Mouse (Mus musculus) MEL (cell line): ENCODE measurements around the gene 4930558K02Rik.

Experiments
- CHD2 ChIP-seq: IDR thresholded peaks from 2 replicates; pipeline ENCODE4 v1.6.1; 2011; ENCODE audit warnings: low read length, improper control_type of control experiment
- CTCF ChIP-seq, 3 experiments: IDR thresholded peaks in 2 of 3; conservative IDR thresholded peaks in 1 of 3; 2 replicates each; pipeline ENCODE4 v1.5.1; 2011 to 2012; ENCODE audit warnings: low read length in 3 of 3, low read depth in 2 of 3, mild to moderate bottlenecking in 2 of 3, improper control_type of control experiment in 1 of 3, inconsistent platforms in 1 of 3, mixed read lengths in 1 of 3, moderate library complexity in 1 of 3; ENCODE audit not compliant: control insufficient read depth in 1 of 3, insufficient read depth in 1 of 3, poor library complexity in 1 of 3, severe bottlenecking in 1 of 3
- E2F4 ChIP-seq: IDR thresholded peaks from 2 replicates; pipeline ENCODE4 v1.6.1; 2011; ENCODE audit warnings: low read depth, low read length, improper control_type of control experiment, borderline replicate concordance
- ELF1 ChIP-seq: IDR thresholded peaks from 2 replicates; pipeline ENCODE4 v1.6.1; 2014; ENCODE audit warnings: low read depth, mild to moderate bottlenecking, inconsistent platforms, low read length, improper control_type of control experiment, moderate library complexity
- MEF2A ChIP-seq: IDR thresholded peaks from 2 replicates; pipeline ENCODE4 v1.6.1; 2014; ENCODE audit warnings: low read depth, mild to moderate bottlenecking, inconsistent platforms, low read length, improper control_type of control experiment; ENCODE audit not compliant: poor library complexity, insufficient replicate concordance, severe bottlenecking; ENCODE audit errors: extremely low read depth
- POLR2A ChIP-seq, 2 experiments: IDR thresholded peaks; 2 replicates each; pipeline ENCODE4 v1.6.1; 2011 to 2012; ENCODE audit warnings: low read length in 2 of 2, mild to moderate bottlenecking in 2 of 2, control low read depth in 1 of 2, improper control_type of control experiment in 1 of 2, low read depth in 1 of 2, moderate library complexity in 1 of 2; ENCODE audit not compliant: control insufficient read depth in 1 of 2, insufficient read depth in 1 of 2, poor library complexity in 1 of 2
- UBTF ChIP-seq: IDR thresholded peaks from 2 replicates; pipeline ENCODE4 v1.6.1; 2012; ENCODE audit warnings: low read depth, mild to moderate bottlenecking, inconsistent platforms, low read length, improper control_type of control experiment, moderate library complexity, borderline replicate concordance; ENCODE audit not compliant: insufficient read depth

DNA sequence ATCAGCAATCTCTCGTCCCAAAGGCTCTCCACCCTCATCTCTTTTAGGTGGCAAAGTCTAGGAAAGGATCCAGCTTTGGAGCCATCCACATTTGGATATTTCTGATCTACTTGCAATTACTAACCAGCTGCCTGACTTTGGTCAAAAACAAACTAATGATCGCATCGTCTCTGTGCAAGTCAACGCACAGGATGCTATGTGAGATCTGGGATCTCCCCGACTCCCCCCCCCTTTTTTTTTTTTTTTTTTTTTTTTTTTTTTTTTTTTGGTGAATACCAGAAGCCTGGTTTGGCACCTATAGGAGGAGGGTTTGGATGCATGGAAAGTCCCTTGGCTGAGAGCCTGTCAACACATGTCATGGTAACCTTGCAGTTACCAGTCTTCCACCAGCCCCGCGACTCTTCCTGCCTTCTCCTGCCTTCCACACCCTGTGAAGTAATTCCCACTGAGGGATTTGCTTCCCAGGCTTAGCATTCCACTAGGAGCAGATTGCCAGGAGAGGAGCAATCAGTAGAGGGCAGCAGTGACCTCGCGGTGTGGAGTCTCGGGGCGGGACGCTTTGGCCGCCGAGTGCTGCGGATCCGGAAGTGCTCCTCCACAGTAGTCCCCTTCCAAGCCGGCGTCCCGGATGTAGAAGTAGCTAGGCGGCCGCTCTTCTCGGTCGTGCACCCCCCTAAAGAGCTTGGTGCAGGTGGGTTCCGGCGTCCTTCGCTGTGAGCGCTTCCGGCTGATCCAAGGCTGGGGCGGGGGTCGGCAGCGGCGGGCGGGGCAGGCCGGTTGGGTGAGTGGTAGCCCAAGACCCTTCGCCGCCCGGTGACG is 10.6 kb downstream of the 4930558K02Rik start, which contains the start of gene Pigc:
- TF ChIP-seq ELF1 (peak; percentile 91), CTCF (IDR thresholded peaks at IDR 0.05 in 2 of 3, conservative IDR thresholded peaks at IDR 0.05 in 1 of 3; ENCODE audit: control insufficient read depth in 1 of 3, insufficient read depth in 1 of 3, low read depth in 2 of 3, low read length in 3 of 3, poor library complexity in 1 of 3, severe bottlenecking in 1 of 3) (peak in 2 of 3 experiments; percentile 56 to 62; a peak in 5 of 6 replicates), POLR2A (IDR thresholded peaks at IDR 0.05; ENCODE audit: control insufficient read depth in 1 of 2, insufficient read depth in 1 of 2, low read depth in 1 of 2, low read length in 2 of 2, poor library complexity in 1 of 2) (peak; percentile 34 to 78; a peak in 2 of 4 replicates), CHD2 (no peak), MEF2A (no peak), E2F4 (0 out of 2 replicates have a peak, but pooled peaks have one; percentile 14), UBTF (0 out of 2 replicates have a peak, but pooled peaks have one; percentile 61)
